Mouse (Mus musculus) kidney, adult 2 months (tissue): ENCODE results near the gene Adcy5. TPM values are rescaled to one million over a fixed set of nuclear protein-coding genes. Genes with fewer than 3 reads are reported as not detected.

Experiments used
- DNase-seq: peaks from one replicate; pipeline ENCODE4 v3.0.0; 2021
- H3K27ac ChIP-seq: fragments of 200-500 bp; 2 replicates; pipeline ENCODE4 v1.5.1; 2012; ENCODE audit warnings: low read depth, low read length, control low read depth, inconsistent platforms; ENCODE audit not compliant: insufficient read depth
- H3K27me3 ChIP-seq: fragments of 200-500 bp; replicated peaks from 2 replicates; pipeline ENCODE4 v1.6.1; 2012; ENCODE audit warnings: mild to moderate bottlenecking, moderate library complexity, low read length, inconsistent platforms; ENCODE audit not compliant: control insufficient read depth, insufficient read depth
- H3K36me3 ChIP-seq: fragments of 200-500 bp; 2 replicates; pipeline ENCODE4 v1.6.1; 2012; ENCODE audit warnings: mild to moderate bottlenecking, moderate library complexity, low read length, inconsistent platforms; ENCODE audit not compliant: control insufficient read depth, insufficient read depth
- H3K4me1 ChIP-seq: fragments of 200-500 bp; 2 replicates; pipeline ENCODE4 v1.6.1; 2011; ENCODE audit warnings: low read length; ENCODE audit not compliant: control insufficient read depth, insufficient read depth
- H3K4me3 ChIP-seq: fragments of 200-500 bp; 2 replicates; pipeline ENCODE4 v1.5.1; 2011; ENCODE audit warnings: mild to moderate bottlenecking, low read depth, low read length, control low read depth; ENCODE audit not compliant: insufficient read depth
- CTCF ChIP-seq: fragments of 200-500 bp; conservative IDR thresholded peaks from 2 replicates; pipeline ENCODE4 v1.5.1; 2011; ENCODE audit warnings: low read depth, mild to moderate bottlenecking, control low read depth, low read length, moderate library complexity, mixed read lengths; ENCODE audit not compliant: insufficient read depth, insufficient read length
- POLR2A ChIP-seq: fragments of 200-500 bp; IDR thresholded peaks from one replicate; pipeline ENCODE4 v1.6.1; 2011; ENCODE audit warnings: low read depth, low read length, control low read depth
- WGBS: fragments of 180-500 bp; shearing (Covaris S2); methylation state at CpG from one replicate; pipeline ENCODE4 v1.1.7; 2018; 5-methylcytosine and 5-hydroxymethylcytosine counted together
- polyA plus RNA-seq: library from polyadenylated mRNA; depleted of rRNA; stranded (reverse); fragments of >200 nt; gene quantifications from 2 replicates; pipeline ENCODE4 v1.2.3, GENCODE M21; 2012; rRNA removed

The Adcy5 gene
- polyA plus RNA-seq = 5.7 and 7.6 TPM in 2 replicates

GRCm38 (mm10) chr16:35154641-35155390 lies at the start of gene Adcy5:
TSS of gene Adcy5 (plus strand) at chr16:35154877.
- Histone ChIP-seq H3K27me3 (peaks cover 7% of the 10 kb centered on the region), H3K36me3 (no peaks in the 10 kb centered on the region), H3K27ac (no peak within 1 kb of the TSS), H3K4me1 (no peaks in the 10 kb centered on the region), H3K4me3 (peak within 1 kb of the TSS; percentile 38)
- no peak for TF ChIP-seq CTCF
- TF ChIP-seq POLR2A = no peak
- peak; percentile 5 for DNase-seq
- WGBS = 1% methylated on average over 99 of the region's 104 CpGs

GRCm38 (mm10) chr16:35107985-35108384 lies 46.7 kb upstream of the Adcy5 start:
- Histone ChIP-seq H3K4me1 (no peaks in the 10 kb centered on the region), H3K27me3 (no peaks in the 10 kb centered on the region), H3K36me3 (peaks cover 3% of the 10 kb centered on the region), H3K4me3 (no peak overlapping the region), H3K27ac (no peak overlapping the region)
- TF ChIP-seq POLR2A = no peak
- TF ChIP-seq CTCF = no peak
- 91% methylated on average over 6 of the region's 6 CpGs for WGBS
- DNase-seq = no peak

- Histone ChIP-seq H3K4me3 (no peak overlapping the region), H3K27ac (no peak overlapping the region), H3K36me3 (peaks cover 3% of the 10 kb centered on the region), H3K4me1 (no peaks in the 10 kb centered on the region), H3K27me3 (no peaks in the 10 kb centered on the region)
- TF ChIP-seq CTCF (no peak), POLR2A (no peak)
- WGBS = 57% methylated on average over 8 of the region's 8 CpGs
- no peak for DNase-seq
These were observed 45.5 kb upstream of the Adcy5 start for GRCm38 (mm10) chr16:35109156-35109555.

- Histone ChIP-seq H3K27me3 (no peaks in the 10 kb centered on the region), H3K36me3 (peaks cover 3% of the 10 kb centered on the region), H3K4me3 (no peak overlapping the region), H3K4me1 (no peaks in the 10 kb centered on the region), H3K27ac (no peak overlapping the region)
- no peak for TF ChIP-seq POLR2A
- 60% methylated on average over 7 of the region's 7 CpGs for WGBS
- DNase-seq = no peak
These were observed 44.9 kb upstream of the Adcy5 start for GRCm38 (mm10) chr16:35109656-35110291.

GRCm38 (mm10) chr16:35110410-35111142 lies 44.1 kb upstream of the Adcy5 start:
- no peaks in the 10 kb centered on the region for H3K4me1 ChIP-seq
- H3K27ac ChIP-seq = no peak overlapping the region
- peak; percentile 98 for TF ChIP-seq CTCF
- no peak for TF ChIP-seq POLR2A
- WGBS = 34% methylated on average over 10 of the region's 10 CpGs
- no peaks in the 10 kb centered on the region for H3K27me3 ChIP-seq
- DNase-seq = peak; percentile 79
- no peak overlapping the region for H3K4me3 ChIP-seq
- H3K36me3 ChIP-seq = peaks cover 2% of the 10 kb centered on the region

GRCm38 (mm10) chr16:35111143-35111620 lies 43.5 kb upstream of the Adcy5 start:
- no peak overlapping the region for H3K4me3 ChIP-seq
- H3K27ac ChIP-seq = no peak overlapping the region
- peaks cover 1% of the 10 kb centered on the region for H3K36me3 ChIP-seq
- TF ChIP-seq CTCF (peak; percentile 20; the same call in 1 of the 2 replicates), POLR2A (no peak)
- 72% methylated on average over 8 of the region's 8 CpGs for WGBS
- H3K4me1 ChIP-seq = no peaks in the 10 kb centered on the region
- H3K27me3 ChIP-seq = no peaks in the 10 kb centered on the region
- no peak for DNase-seq

GRCm38 (mm10) chr16:35113496-35113895 lies 41.2 kb upstream of the Adcy5 start:
- no peak overlapping the region for H3K4me3 ChIP-seq
- no peaks in the 10 kb centered on the region for H3K27me3 ChIP-seq
- no peaks in the 10 kb centered on the region for H3K4me1 ChIP-seq
- TF ChIP-seq CTCF = no peak
- no peak for TF ChIP-seq POLR2A
- no peak overlapping the region for H3K27ac ChIP-seq
- no peak for DNase-seq
- WGBS = 88% methylated on average over 5 of the region's 5 CpGs
- no peaks in the 10 kb centered on the region for H3K36me3 ChIP-seq
